In genomic region chr19:58883451-58883850, GRCm38 (mm10) we compare ENCODE assay signal across 22 mouse cellular contexts. TPM values are rescaled to one million over a fixed set of nuclear protein-coding genes. Genes with fewer than 3 reads are reported as not detected.
DNase-seq lines count a peak whose midpoint lies in the region; TF ChIP-seq lines count a peak whose summit lies in the region.
"Had no signal": no experiment of that assay in that cellular context is flagged by ENCODE, and none has a peak within 500 bp of the region (broad histone marks: within the 10 kb centered on the region; RNA-seq: fewer than 3 reads in every experiment).

No protein-coding gene starts in this region.

- intact Hi-C loops in left cerebral cortex, postnatal 4 days (cut with DNase I), result no loop called here
- intact Hi-C loops in left cerebral cortex, postnatal 10 days (cut with DNase I), result no loop called here

- no peak for TF ChIP-seq CTCF in thymus, adult 2 months (IDR thresholded peaks at IDR 0.05; ENCODE audit: borderline replicate concordance, control insufficient read depth, extremely low read depth, insufficient read depth, low read length, poor library complexity)

- no peak for TF ChIP-seq POLR2A in thymus, adult 2 months (IDR thresholded peaks at IDR 0.05; ENCODE audit: control insufficient read depth, extremely low read depth, insufficient read depth, low read length, poor library complexity)

- H3K4me3 ChIP-seq in thymus, adult 2 months (ENCODE audit: control insufficient read depth, insufficient read depth, low read length), result no peak overlapping the region
- H3K4me3 ChIP-seq: embryonic facial prominence, embryonic 13.5 days; forebrain, embryonic 12.5 days; heart, adult 2 months; heart, embryonic 15.5 days; hindbrain, embryonic 15.5 days had no signal

- no peak overlapping the region for H3K27ac ChIP-seq in thymus, adult 2 months (ENCODE audit: control insufficient read depth, insufficient read depth, low read length)
- H3K27ac ChIP-seq: embryonic facial prominence, embryonic 13.5 days; forebrain, embryonic 12.5 days; heart, adult 2 months; heart, embryonic 15.5 days; hindbrain, embryonic 15.5 days had no signal

- WGBS in thymus, adult 2 months, result 93% methylated on average over 3 of the region's 3 CpGs

- H3K4me1 ChIP-seq in thymus, adult 2 months (replicated peaks; ENCODE audit: control insufficient read depth, insufficient read depth, low read length), result no peaks in the 10 kb centered on the region
- H3K4me1 ChIP-seq: forebrain, embryonic 12.5 days had no signal

- DNase-seq in left cerebral cortex, postnatal 4 days, result peak; percentile 40
- DNase-seq in left cerebral cortex, postnatal 10 days (ENCODE audit: extremely low spot score in 1 of 2, low spot score in 2 of 2), result no peak
- peak; percentile 82 for DNase-seq in cerebellum, adult 11-12 months
- DNase-seq in cerebellum, adult 9-10 months, result peak; percentile 83
- DNase-seq in cerebellum, postnatal 25 days, result peak; percentile 89 to 91
- DNase-seq in thymus, postnatal 25 days, result no peak
- no peak for DNase-seq in embryo, embryonic 10.5 days (ENCODE audit: low spot score)
- no peak for DNase-seq in thymus, adult 2 months
- DNase-seq: adrenal gland, adult 2 months; adrenal gland, postnatal 36 days; gastrocnemius, postnatal 14 days; heart, adult 2 months; heart, postnatal 14 days; kidney, adult 2 months had no signal

- no peaks in the 10 kb centered on the region for H3K27me3 ChIP-seq in thymus, adult 2 months (ENCODE audit: control insufficient read depth, insufficient read depth, low read length)
- H3K27me3 ChIP-seq: CH12.LX; embryonic facial prominence, embryonic 13.5 days; heart, embryonic 15.5 days; hindbrain, embryonic 15.5 days; Patski had no signal

- H3K36me3 ChIP-seq in thymus, adult 2 months (ENCODE audit: control insufficient read depth, insufficient read depth, low read length), result no peaks in the 10 kb centered on the region
- H3K36me3 ChIP-seq: embryonic facial prominence, embryonic 13.5 days; forebrain, embryonic 12.5 days; heart, embryonic 15.5 days; hindbrain, embryonic 15.5 days had no signal

RNA-seq across cellular contexts. Expression of gene Eno4, which starts 59.8 kb away (rescaled TPM):
- total RNA-seq in left cerebral cortex, postnatal 4 days (2021), result under 1 TPM; 0.58 to 0.62 TPM
- total RNA-seq in left cerebral cortex, postnatal 10 days (2021), result 1 to 10 TPM; 1.2 to 1.5 TPM
- 0.09 and 0.14 TPM in 2 replicates for polyA plus RNA-seq in thymus, adult 2 months (2012; rRNA removed)
- total RNA-seq: gastrocnemius, adult 18-20 months; heart, adult 2 months; heart, postnatal 14 days; hematopoietic stem cell, adult 5-6 weeks had no signal

Comparison
In these comparisons a context has a peak if more than half of its experiments do, and no peak if none do; other contexts are left out.
1. DNase-seq: peak in left cerebral cortex, postnatal 4 days (single experiment), cerebellum, adult 11-12 months (single experiment), cerebellum, adult 9-10 months (single experiment) and cerebellum, postnatal 25 days (2 of 2); none in left cerebral cortex, postnatal 10 days (0 of 2), thymus, postnatal 25 days (single experiment), embryo, embryonic 10.5 days (single experiment) and thymus, adult 2 months (single experiment).